Mouse (Mus musculus) olfactory bulb, adult 2 months (tissue): ENCODE measurements at regions not wholly inside any gene's neighbourhood (a gene's known extent, or its start where the extent isn't known, plus 50 kb on each side); places are given as distances from the start of the nearest gene placed in this dataset.

Experiments
- CTCF ChIP-seq: fragments of 200-500 bp; IDR thresholded peaks from 2 replicates; pipeline ENCODE4 v1.5.1; 2012; ENCODE audit warnings: low read depth, mild to moderate bottlenecking, low read length, moderate library complexity; ENCODE audit not compliant: insufficient read depth
- POLR2A ChIP-seq: fragments of 200-500 bp; IDR thresholded peaks from 2 replicates; pipeline ENCODE4 v1.6.1; 2012; ENCODE audit warnings: mild to moderate bottlenecking, low read depth, low read length, moderate library complexity; ENCODE audit not compliant: insufficient read depth

- TF ChIP-seq CTCF (no peak), POLR2A (no peak)
These were observed 79.5 kb downstream of the Slc30a10 start for GRCm38 (mm10) chr1:185534129-185534528.
